Mouse (Mus musculus): ENCODE data around the gene Ppox.

GRCm38 (mm10) chr1:171250680-171251593 lies 30.0 kb downstream of the Ppox start, which contains the start of gene Ndufs2:
- no peak for TF ChIP-seq CTCF (IDR thresholded peaks at IDR 0.05; ENCODE audit: low read depth)
- no peak for TF ChIP-seq EP300 (IDR thresholded peaks at IDR 0.05; ENCODE audit: low read depth)
